Mouse (Mus musculus): ENCODE data around the gene Ramp1. TPM values are rescaled to one million over a fixed set of nuclear protein-coding genes. Genes with fewer than 3 reads are reported as not detected.

Gene Ramp1
- polyA plus RNA-seq, 1 experiment from 2014 or later: 1.9 TPM

Other genes starting within 250 kb of the Ramp1 start
- gene Prlh, start 226.7 kb upstream of the Ramp1 start, polyA plus RNA-seq (2016; fragmentation: Nextera tagmentation; extraction: Ambion mirVana): not detected in 2 replicates
- gene Rab17, start 210.2 kb upstream of the Ramp1 start, polyA plus RNA-seq (2016; fragmentation: Nextera tagmentation; extraction: Ambion mirVana): 0.74 and 1.5 TPM in 2 replicates
- gene Lrrfip1, start 181.1 kb upstream of the Ramp1 start, polyA plus RNA-seq (2016; fragmentation: Nextera tagmentation; extraction: Ambion mirVana): 29.4 and 33.0 TPM in 2 replicates
- 1.4 and 1.5 TPM in 2 replicates for gene Rbm44, start 34.7 kb upstream of the Ramp1 start, polyA plus RNA-seq (2016; fragmentation: Nextera tagmentation; extraction: Ambion mirVana)
- gene Ube2f, start 70.5 kb downstream of the Ramp1 start, polyA plus RNA-seq (2016; fragmentation: Nextera tagmentation; extraction: Ambion mirVana): 72.4 and 72.9 TPM in 2 replicates
- 12.3 and 14.2 TPM in 2 replicates for gene Scly, start 118.5 kb downstream of the Ramp1 start, polyA plus RNA-seq (2016; fragmentation: Nextera tagmentation; extraction: Ambion mirVana)
- gene Espnl, start 142.3 kb downstream of the Ramp1 start, polyA plus RNA-seq (2016; fragmentation: Nextera tagmentation; extraction: Ambion mirVana): 0.18 and 0.23 TPM in 2 replicates
- 0.46 and 1.3 TPM in 2 replicates for gene Klhl30, start 171.2 kb downstream of the Ramp1 start, polyA plus RNA-seq (2016; fragmentation: Nextera tagmentation; extraction: Ambion mirVana)
- gene Erfe, start 186.6 kb downstream of the Ramp1 start, polyA plus RNA-seq (2016; fragmentation: Nextera tagmentation; extraction: Ambion mirVana): 1.7 and 1.8 TPM in 2 replicates
- gene Ilkap, start 219.0 kb downstream of the Ramp1 start, polyA plus RNA-seq (2016; fragmentation: Nextera tagmentation; extraction: Ambion mirVana): 171 and 174 TPM in 2 replicates
- 134 and 139 TPM in 2 replicates for gene Hes6, start 234.2 kb downstream of the Ramp1 start, polyA plus RNA-seq (2016; fragmentation: Nextera tagmentation; extraction: Ambion mirVana)

Measured in embryonic facial prominence, embryonic 12.5 days (tissue).